Mouse (Mus musculus) spleen, adult 2 months (tissue): Measurements from ENCODE around the gene Pole3.

Experiments
- CTCF ChIP-seq: fragments of 200-500 bp; IDR thresholded peaks from 2 replicates; pipeline ENCODE4 v1.5.1; 2011; ENCODE audit warnings: mild to moderate bottlenecking, inconsistent platforms; ENCODE audit not compliant: insufficient read depth, insufficient read length, insufficient replicate concordance; ENCODE audit errors: extremely low read depth
- POLR2A ChIP-seq: fragments of 200-500 bp; IDR thresholded peaks from 2 replicates; pipeline ENCODE4 v1.6.1; 2011; ENCODE audit warnings: low read depth, low read length, inconsistent platforms

- TF ChIP-seq CTCF: no peak
- TF ChIP-seq POLR2A: no peak
Observed at GRCm38 (mm10) chr4:62525489-62525811, 582 bp upstream of the Pole3 start.
